Mouse (Mus musculus) midbrain, embryonic 11.5 days (tissue): ENCODE measurements around the gene Cnpy3. TPM values are rescaled to one million over a fixed set of nuclear protein-coding genes. Genes with fewer than 3 reads are reported as not detected.
A peak's percentile ranks its signal among the peaks of the same experiment; 100 is the strongest.

ENCODE experiments used
- ATAC-seq: fragments of 200-750 bp; cut with Nextera tagmentation; 2 replicates; pipeline ENCODE4 v1.8.0; 2017; ENCODE audit warnings: moderate TSS enrichment, moderate library complexity; ENCODE audit not compliant: low FRiP score
- DNase-seq: peaks from one replicate; pipeline ENCODE4 v3.0.0; 2015; ENCODE audit warnings: low spot score; ENCODE audit errors: missing footprints
- H3K27ac ChIP-seq: fragments of 300-500 bp; sonication (generic); 2 replicates; pipeline ENCODE4 v1.5.1; 2014; ENCODE audit warnings: low read depth, low read length
- H3K27me3 ChIP-seq: fragments of 300-500 bp; sonication (generic); 2 replicates; pipeline ENCODE4 v1.6.1; 2014; ENCODE audit warnings: mild to moderate bottlenecking, low read length, moderate library complexity, mixed read lengths; ENCODE audit not compliant: control insufficient read depth, insufficient read depth
- H3K36me3 ChIP-seq: fragments of 300-500 bp; sonication (generic); 2 replicates; pipeline ENCODE4 v1.6.1; 2014; ENCODE audit warnings: mild to moderate bottlenecking, low read length, moderate library complexity, mixed read lengths; ENCODE audit not compliant: control insufficient read depth, insufficient read depth
- H3K4me1 ChIP-seq: fragments of 300-500 bp; sonication (generic); 2 replicates; pipeline ENCODE4 v1.6.1; 2014; ENCODE audit warnings: low read length; ENCODE audit not compliant: control insufficient read depth, insufficient read depth
- H3K4me2 ChIP-seq: fragments of 300-500 bp; sonication (generic); 2 replicates; pipeline ENCODE4 v1.6.1; 2014; ENCODE audit warnings: mild to moderate bottlenecking, moderate library complexity
- H3K4me3 ChIP-seq: fragments of 300-500 bp; sonication (generic); 2 replicates; pipeline ENCODE4 v1.5.1; 2014; ENCODE audit warnings: low read depth, low read length
- H3K9ac ChIP-seq: fragments of 300-500 bp; sonication (generic); 2 replicates; pipeline ENCODE4 v1.6.1; 2014; ENCODE audit warnings: low read length
- H3K9me3 ChIP-seq: fragments of 300-500 bp; sonication (generic); 2 replicates; pipeline ENCODE4 v1.6.1; 2016; ENCODE audit warnings: low read length; ENCODE audit not compliant: control insufficient read depth
- WGBS: fragments of 180-500 bp; shearing (Covaris S2); extraction: QIAGEN DNeasy Blood & Tissue Kit; methylation state at CpG from one replicate; pipeline ENCODE4 v1.1.7; 2014; 5-methylcytosine and 5-hydroxymethylcytosine counted together
- polyA plus RNA-seq: library from polyadenylated mRNA; unstranded; fragments of >200 nt; fragmentation: Nextera tagmentation; extraction: Ambion mirVana; gene quantifications from 2 replicates; pipeline ENCODE4 v1.2.1, GENCODE M21; 2014

Cnpy3 gene
- polyA plus RNA-seq, 1 experiment from 2014 or later, result 56.3 TPM

- Histone ChIP-seq H3K27me3 (no peaks in the 10 kb centered on the region), H3K4me1 (peaks cover 5% of the 10 kb centered on the region; the same call in 1 of the 2 replicates), H3K36me3 (peaks cover 23% of the 10 kb centered on the region), H3K9me3 (no peaks in the 10 kb centered on the region), H3K27ac (peak within 1 kb of the TSS; percentile 81), H3K4me2 (peak within 1 kb of the TSS; percentile 73), H3K4me3 (peak within 1 kb of the TSS; percentile 72), H3K9ac (peak within 1 kb of the TSS; percentile 79)
- DNase-seq (peak; percentile 98), ATAC-seq (peak; percentile 95)
- 1% methylated on average over 44 of the region's 44 CpGs for WGBS
These were observed 30.6 kb upstream of the Cnpy3 start, which contains the start of gene Rpl7l1 for GRCm38 (mm10) chr17:46782341-46783221. Rpl7l1 (minus strand) TSS chr17:46782672.

GRCm38 (mm10) chr17:46781876-46782275 lies 29.9 kb upstream of the Cnpy3 start:
- Histone ChIP-seq H3K9me3 (no peaks in the 10 kb centered on the region), H3K4me2 (peak overlapping the region; percentile 73), H3K27me3 (no peaks in the 10 kb centered on the region), H3K27ac (peak overlapping the region; percentile 81), H3K36me3 (peaks cover 27% of the 10 kb centered on the region), H3K9ac (peak overlapping the region; percentile 79), H3K4me3 (peak overlapping the region; percentile 72), H3K4me1 (peaks cover 5% of the 10 kb centered on the region; the same call in 1 of the 2 replicates)
- WGBS, result 10% methylated on average over 11 of the region's 11 CpGs
- ATAC-seq, result no peak
- no peak for DNase-seq

GRCm38 (mm10) chr17:46776087-46776486 lies 24.1 kb upstream of the Cnpy3 start:
- H3K9ac ChIP-seq, result no peak overlapping the region
- no peak for ATAC-seq
- H3K36me3 ChIP-seq, result peaks cover 40% of the 10 kb centered on the region
- no peaks in the 10 kb centered on the region for H3K9me3 ChIP-seq
- DNase-seq, result peak; percentile 82
- no peak overlapping the region for H3K27ac ChIP-seq
- 90% methylated on average over 3 of the region's 3 CpGs for WGBS
- H3K4me2 ChIP-seq, result no peak overlapping the region
- H3K4me1 ChIP-seq, result peaks cover 12% of the 10 kb centered on the region
- H3K4me3 ChIP-seq, result no peak overlapping the region
- H3K27me3 ChIP-seq, result no peaks in the 10 kb centered on the region

DNA sequence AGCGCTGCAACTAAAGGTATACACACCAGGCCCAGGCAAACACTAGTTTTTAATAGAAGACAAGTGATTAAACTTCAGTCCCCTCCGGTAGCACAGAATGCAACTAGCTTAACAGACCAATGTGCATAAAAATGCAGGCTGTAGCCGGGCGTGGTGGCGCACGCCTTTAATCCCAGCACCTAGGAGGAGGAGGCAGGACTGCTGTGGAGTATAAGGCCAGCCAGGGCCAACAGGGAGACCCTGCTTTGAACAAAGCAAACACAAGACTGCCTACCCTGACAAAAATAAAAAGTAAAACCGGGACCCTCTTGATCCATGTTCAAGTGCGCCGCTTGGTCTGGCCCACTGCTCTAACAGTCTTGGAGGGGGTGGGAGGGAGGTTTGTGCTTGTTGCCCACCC lies 23.1 kb upstream of the Cnpy3 start:
- 92% methylated on average over 9 of the region's 9 CpGs for WGBS
- Histone ChIP-seq H3K36me3 (peaks cover 37% of the 10 kb centered on the region), H3K4me2 (no peak overlapping the region)

GRCm38 (mm10) chr17:46774131-46774472 lies 22.1 kb upstream of the Cnpy3 start:
- no peak for DNase-seq
- Histone ChIP-seq H3K4me1 (peaks cover 12% of the 10 kb centered on the region), H3K4me3 (no peak overlapping the region), H3K9ac (no peak overlapping the region), H3K4me2 (peak overlapping the region; percentile 76), H3K36me3 (peaks cover 31% of the 10 kb centered on the region), H3K27me3 (no peaks in the 10 kb centered on the region), H3K27ac (no peak overlapping the region), H3K9me3 (no peaks in the 10 kb centered on the region)
- 52% methylated on average over 2 of the region's 2 CpGs for WGBS
- ATAC-seq, result no peak

More for the DNA sequence above, 23.1 kb upstream of the Cnpy3 start:
- Histone ChIP-seq H3K27ac (no peak overlapping the region), H3K27me3 (no peaks in the 10 kb centered on the region), H3K9me3 (no peaks in the 10 kb centered on the region), H3K9ac (no peak overlapping the region), H3K4me3 (no peak overlapping the region), H3K4me1 (peaks cover 12% of the 10 kb centered on the region)
- DNase-seq (no peak), ATAC-seq (no peak)

DNA sequence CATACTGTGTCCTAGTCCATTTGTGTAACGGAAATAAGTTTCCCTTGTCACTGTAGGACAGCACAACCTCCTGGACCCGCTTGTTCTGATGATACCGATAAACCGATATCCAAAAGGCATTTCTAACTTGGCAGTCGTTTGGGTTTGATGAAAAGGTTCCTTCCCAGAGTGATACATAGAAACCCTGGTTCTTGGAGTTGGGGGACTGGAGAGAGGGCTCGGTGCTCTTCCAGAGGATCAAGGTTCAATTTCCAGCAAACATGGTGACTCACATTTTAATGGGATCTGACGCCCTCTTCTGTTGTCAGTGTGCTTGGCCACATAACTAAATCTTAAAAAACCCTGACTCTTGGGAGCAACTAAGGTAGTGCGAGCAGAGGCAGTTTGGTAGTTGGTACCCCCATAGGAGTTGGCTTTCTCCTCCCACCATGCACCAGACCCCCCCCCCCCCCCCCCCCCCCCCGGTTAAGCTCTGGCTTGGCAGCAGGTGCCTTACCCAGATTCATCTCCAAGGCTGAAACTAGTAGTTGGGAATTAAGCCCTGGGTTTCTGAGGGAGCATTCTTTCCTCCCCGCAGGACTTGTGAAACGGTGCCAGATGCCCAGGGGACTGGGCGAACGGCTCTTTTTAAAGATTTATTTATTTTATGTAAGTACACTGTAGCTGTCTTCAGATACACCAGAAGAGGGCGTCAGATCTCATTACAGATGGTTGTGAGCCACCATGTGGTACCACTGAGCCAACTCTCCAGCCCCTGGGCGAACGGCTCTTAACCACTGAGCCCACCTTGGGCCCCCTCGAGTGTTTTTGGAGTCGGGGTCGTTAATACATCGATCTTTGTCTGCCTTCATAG lies 21.5 kb upstream of the Cnpy3 start:
- peak; percentile 90 for DNase-seq
- 0 out of 2 replicates have a peak, but pooled peaks have one; percentile 20 for ATAC-seq

DNA sequence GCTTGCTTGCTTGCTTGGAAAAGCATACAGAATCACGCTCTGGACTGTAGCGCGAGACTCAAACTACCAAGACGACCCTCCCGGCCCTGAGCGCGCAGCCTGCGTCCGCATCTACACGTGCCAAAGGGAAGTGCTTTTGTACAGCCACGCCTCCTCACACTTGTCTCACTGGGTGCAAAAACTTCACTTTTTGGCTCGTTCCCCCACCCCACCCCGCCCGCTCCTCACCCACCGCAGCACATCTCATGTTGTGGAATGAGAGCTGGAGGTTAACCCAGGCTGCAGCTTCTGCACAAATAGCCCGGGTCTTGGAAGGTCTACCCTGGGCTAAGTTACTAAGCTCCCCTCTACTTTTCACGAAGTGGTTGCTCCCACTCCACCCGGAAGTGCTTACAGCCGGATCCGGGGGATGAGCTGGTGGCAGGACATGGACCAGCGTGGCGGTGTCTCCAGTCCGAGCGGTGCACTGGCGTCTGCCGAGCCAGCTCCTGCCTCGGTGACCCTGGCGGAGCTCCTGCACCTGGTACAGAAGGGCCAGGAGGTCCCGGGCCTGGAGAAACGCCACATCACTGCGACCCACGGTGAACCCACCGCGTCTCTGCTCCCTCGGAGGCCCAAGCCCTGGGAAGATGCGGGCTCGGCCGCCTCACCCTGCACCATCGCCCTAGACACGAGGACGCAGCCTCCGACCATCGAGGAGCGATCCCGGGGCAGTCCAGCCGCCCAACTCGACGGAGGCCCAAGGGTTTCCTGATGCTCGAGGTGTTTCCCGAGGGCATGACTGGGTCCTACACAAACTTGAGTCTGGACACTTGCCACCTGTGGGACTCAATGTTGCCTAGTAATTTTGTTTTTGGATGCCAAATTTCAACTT lies 20.6 kb upstream of the Cnpy3 start, which contains the start of gene 2310039H08Rik:
Gene 2310039H08Rik (plus strand): TSS at position 232 of the 874 bp plus-strand sequence.
- Histone ChIP-seq H3K27ac (0 out of 2 replicates have a peak within 1 kb of the TSS, but pooled peaks have one; percentile 55), H3K36me3 (peaks cover 18% of the 10 kb centered on the region), H3K9ac (peak within 1 kb of the TSS; percentile 81), H3K4me3 (peak within 1 kb of the TSS; percentile 84), H3K4me1 (peaks cover 12% of the 10 kb centered on the region), H3K27me3 (no peaks in the 10 kb centered on the region), H3K9me3 (no peaks in the 10 kb centered on the region), H3K4me2 (peak within 1 kb of the TSS; percentile 76)
- DNase-seq (peak; percentile 98), ATAC-seq (peak; percentile 91)
- under 1% methylated on average over 50 of the region's 50 CpGs for WGBS

More for the DNA sequence above, 21.5 kb upstream of the Cnpy3 start:
- Histone ChIP-seq H3K36me3 (peaks cover 25% of the 10 kb centered on the region), H3K9ac (peak overlapping the region; percentile 81), H3K9me3 (no peaks in the 10 kb centered on the region), H3K4me2 (peak overlapping the region; percentile 76), H3K4me3 (peak overlapping the region; percentile 84), H3K27me3 (no peaks in the 10 kb centered on the region), H3K4me1 (peaks cover 12% of the 10 kb centered on the region), H3K27ac (no peak overlapping the region)
- WGBS, result 12% methylated on average over 19 of the region's 20 CpGs

- Histone ChIP-seq H3K36me3 (peaks cover 13% of the 10 kb centered on the region), H3K9me3 (no peaks in the 10 kb centered on the region), H3K4me3 (peak overlapping the region; percentile 84), H3K4me2 (peak overlapping the region; percentile 76), H3K27me3 (no peaks in the 10 kb centered on the region), H3K27ac (0 out of 2 replicates have a peak overlapping the region, but pooled peaks have one; percentile 14), H3K4me1 (peaks cover 12% of the 10 kb centered on the region), H3K9ac (peak overlapping the region; percentile 81)
- no peak for DNase-seq
- 9% methylated on average over 5 of the region's 5 CpGs for WGBS
- ATAC-seq, result 0 out of 2 replicates have a peak, but pooled peaks have one; percentile 4
These were observed 20.0 kb upstream of the Cnpy3 start for GRCm38 (mm10) chr17:46772038-46772403.
